In genomic region chr12:85140036-85140701, GRCm38 (mm10) we compare ENCODE assay signal across 16 mouse cellular contexts. TPM values are rescaled to one million over a fixed set of nuclear protein-coding genes. Genes with fewer than 3 reads are reported as not detected.
A peak's percentile ranks its signal among the peaks of the same experiment; 100 is the strongest.
DNase-seq lines count a peak whose midpoint lies in the region; ATAC-seq lines count a peak whose summit lies in the region.
"Had no signal": no experiment of that assay in that cellular context is flagged by ENCODE, and none has a peak within 500 bp of the region (broad histone marks: within the 10 kb centered on the region; RNA-seq: fewer than 3 reads in every experiment).

No protein-coding gene starts in this region.

- ATAC-seq in heart, embryonic 11.5 days (replicated peaks; ENCODE audit: insufficient number of reproducible peaks, low FRiP score, low TSS enrichment) = no peak
- ATAC-seq in liver, embryonic 12.5 days = no peak
- ATAC-seq: hindbrain, postnatal 0 days; midbrain, embryonic 16.5 days; Patski had no signal

- no peaks in the 10 kb centered on the region for H3K4me1 ChIP-seq in heart, embryonic 11.5 days (ENCODE audit: control insufficient read depth, insufficient read depth, low read length)
- H3K4me1 ChIP-seq in liver, embryonic 12.5 days = peaks cover 6% of the 10 kb centered on the region

- intact Hi-C loops in heart, postnatal 14 days (cut with DNase I) = loop anchor here (5.0 kb wide), 1 partner anchor 147 kb away; the partner anchor contains the start of genes Acyp1 and Zc2hc1c

- DNase-seq in heart, postnatal 14 days = no peak
- DNase-seq in liver = no peak
- peak; percentile 65 for DNase-seq in ZHBTc4 (ENCODE audit: low read depth, low spot score)
- DNase-seq in thymus, postnatal 25 days = peak; percentile 54
- DNase-seq in spleen, postnatal 14 days (ENCODE audit: low spot score in 2 of 2) = no peak
- no peak for DNase-seq in yolk sac, embryonic 10.5 days (ENCODE audit: low spot score)
- DNase-seq: adrenal gland, postnatal 10 days; lung, postnatal 36 days had no signal

- no peak overlapping the region for H3K4me3 ChIP-seq in heart, embryonic 11.5 days (ENCODE audit: low read depth, low read length)
- no peak overlapping the region for H3K4me3 ChIP-seq in liver, embryonic 12.5 days
- H3K4me3 ChIP-seq: neural tube, embryonic 12.5 days had no signal

- H3K9ac ChIP-seq in heart, embryonic 11.5 days (ENCODE audit: low read depth, low read length) = no peak overlapping the region
- no peak overlapping the region for H3K9ac ChIP-seq in liver, embryonic 12.5 days
- H3K9ac ChIP-seq: neural tube, embryonic 12.5 days had no signal

- no peaks in the 10 kb centered on the region for H3K9me3 ChIP-seq in heart, embryonic 11.5 days (replicated peaks; ENCODE audit: control insufficient read depth, low read length)
- H3K9me3 ChIP-seq in liver, embryonic 12.5 days (replicated peaks) = no peaks in the 10 kb centered on the region
- H3K9me3 ChIP-seq: neural tube, embryonic 12.5 days had no signal

- no peak overlapping the region for H3K27ac ChIP-seq in heart, embryonic 11.5 days (ENCODE audit: low read depth, low read length)
- H3K27ac ChIP-seq in liver, embryonic 12.5 days = no peak overlapping the region
- H3K27ac ChIP-seq: hindbrain, postnatal 0 days; neural tube, embryonic 12.5 days had no signal

- H3K4me2 ChIP-seq in heart, embryonic 11.5 days = peak overlapping the region; percentile 12; the same call in 1 of the 2 replicates
- H3K4me2 ChIP-seq in liver, embryonic 12.5 days = 0 out of 2 replicates have a peak overlapping the region, but pooled peaks have one; percentile 20
- H3K4me2 ChIP-seq: neural tube, embryonic 12.5 days had no signal

- 30% methylated on average over 18 of the region's 18 CpGs for WGBS in heart, embryonic 11.5 days (ENCODE audit: insufficient replicate concordance)
- 30% methylated on average over 18 of the region's 18 CpGs for WGBS in liver, embryonic 12.5 days (ENCODE audit: insufficient replicate concordance)

- peaks cover 8% of the 10 kb centered on the region; the same call in 1 of the 2 replicates for H3K27me3 ChIP-seq in heart, embryonic 11.5 days (ENCODE audit: control insufficient read depth, insufficient read depth, low read length)
- H3K27me3 ChIP-seq in liver, embryonic 12.5 days (replicated peaks) = peaks cover 31% of the 10 kb centered on the region
- H3K27me3 ChIP-seq: neural tube, embryonic 12.5 days; Patski had no signal

- no peaks in the 10 kb centered on the region for H3K36me3 ChIP-seq in heart, embryonic 11.5 days (ENCODE audit: control insufficient read depth, insufficient read depth, low read length)
- peaks cover 10% of the 10 kb centered on the region for H3K36me3 ChIP-seq in liver, embryonic 12.5 days

RNA-seq across cellular contexts. Expression of gene Rps6kl1, which starts 10.9 kb away (rescaled TPM):
- polyA plus RNA-seq in heart, embryonic 11.5 days (2014; fragmentation: Nextera tagmentation; extraction: Ambion mirVana) = 0.94 and 1.3 TPM in 2 replicates
- total RNA-seq in heart, postnatal 14 days (2021) = 1 to 10 TPM; 4.3 to 4.8 TPM
- polyA plus RNA-seq in liver, embryonic 12.5 days (2016; fragmentation: Nextera tagmentation; extraction: Ambion mirVana) = 0.57 and 0.60 TPM in 2 replicates
- total RNA-seq: granulocyte monocyte progenitor cell, adult 5-6 weeks had no signal

RNA-seq across cellular contexts. Expression of gene Dlst, which starts 29.5 kb away (rescaled TPM):
- polyA plus RNA-seq in heart, embryonic 11.5 days (2014; fragmentation: Nextera tagmentation; extraction: Ambion mirVana) = 170 and 200 TPM in 2 replicates
- total RNA-seq in heart, postnatal 14 days (2021) = 100 to 1,000 TPM; 713 to 718 TPM
- 99.5 and 104 TPM in 2 replicates for polyA plus RNA-seq in liver, embryonic 12.5 days (2016; fragmentation: Nextera tagmentation; extraction: Ambion mirVana)

RNA-seq across cellular contexts. Expression of gene Prox2, which starts 29.6 kb away (rescaled TPM):
- 2.5 and 3.1 TPM in 2 replicates for polyA plus RNA-seq in heart, embryonic 11.5 days (2014; fragmentation: Nextera tagmentation; extraction: Ambion mirVana)
- total RNA-seq in heart, postnatal 14 days (2021) = 1 to 10 TPM; 1.1 to 2.7 TPM
- polyA plus RNA-seq in liver, embryonic 12.5 days (2016; fragmentation: Nextera tagmentation; extraction: Ambion mirVana) = 3.9 and 4.1 TPM in 2 replicates

RNA-seq across cellular contexts. Expression of gene Pgf, which starts 37.4 kb away (rescaled TPM):
- 9.0 and 12.7 TPM in 2 replicates for polyA plus RNA-seq in heart, embryonic 11.5 days (2014; fragmentation: Nextera tagmentation; extraction: Ambion mirVana)
- 1 to 10 TPM; 3.5 to 4.6 TPM for total RNA-seq in heart, postnatal 14 days (2021)
- 0.97 and 1.6 TPM in 2 replicates for polyA plus RNA-seq in liver, embryonic 12.5 days (2016; fragmentation: Nextera tagmentation; extraction: Ambion mirVana)
- total RNA-seq: granulocyte monocyte progenitor cell, adult 5-6 weeks; liver, adult 2 months had no signal
- polyA plus RNA-seq: liver, adult 2 months had no signal

Comparison
In these comparisons a context has a peak if more than half of its experiments do, and no peak if none do; other contexts are left out.
1. DNase-seq: peak in ZHBTc4 (single experiment) and thymus, postnatal 25 days (single experiment); none in heart, postnatal 14 days (0 of 2), liver (single experiment), spleen, postnatal 14 days (0 of 2) and yolk sac, embryonic 10.5 days (single experiment).